Mouse (Mus musculus) layer of hippocampus, postnatal 25 days (tissue): ENCODE data around the gene Gcsam. TPM values are rescaled to one million over a fixed set of nuclear protein-coding genes. Genes with fewer than 3 reads are reported as not detected.

Experiments
- DNase-seq, 2 experiments: peaks; one replicate each; pipeline ENCODE4 v3.0.0; 2022; ENCODE audit warnings: mixed read lengths in 2 of 2, low spot score in 1 of 2; ENCODE audit errors: extremely low spot score in 1 of 2
- total RNA-seq, 2 experiments: library from RNA; stranded (reverse); gene quantifications; 2 replicates each; pipeline ENCODE4 v1.2.3; 2021

Gcsam gene
- total RNA-seq, 2 experiments from 2014 or later, result not detected

GRCm38 (mm10) chr16:45643944-45644343 lies 33.8 kb downstream of the Gcsam start:
- DNase-seq, result no peak

- DNase-seq, result no peak
Observed at GRCm38 (mm10) chr16:45644380-45644779, 34.2 kb downstream of the Gcsam start.

GRCm38 (mm10) chr16:45651497-45651896 lies 41.3 kb downstream of the Gcsam start:
- no peak for DNase-seq

- DNase-seq, result no peak
Observed at GRCm38 (mm10) chr16:45653009-45653933, 43.1 kb downstream of the Gcsam start.

- no peak for DNase-seq
Observed at GRCm38 (mm10) chr16:45653934-45654332, 43.8 kb downstream of the Gcsam start, which contains the start of gene BC016579. Gene BC016579 (minus strand): TSS chr16:45654068.

GRCm38 (mm10) chr16:45654465-45654864 lies 44.3 kb downstream of the Gcsam start:
- DNase-seq, result no peak

- DNase-seq, result no peak
Observed at GRCm38 (mm10) chr16:45657574-45658159, 47.5 kb downstream of the Gcsam start.

GRCm38 (mm10) chr16:45658248-45658647 lies 48.1 kb downstream of the Gcsam start:
- DNase-seq, result no peak

- no peak for DNase-seq
Observed at GRCm38 (mm10) chr16:45659596-45659995, 49.4 kb downstream of the Gcsam start.

- no peak for DNase-seq
Observed at GRCm38 (mm10) chr16:45662381-45662780, 52.2 kb downstream of the Gcsam start.

- no peak for DNase-seq
Observed at GRCm38 (mm10) chr16:45666136-45666535, 56.0 kb downstream of the Gcsam start.

- DNase-seq, result no peak
Observed at GRCm38 (mm10) chr16:45668178-45668577, 58.0 kb downstream of the Gcsam start.

GRCm38 (mm10) chr16:45670005-45670404 lies 59.8 kb downstream of the Gcsam start:
- DNase-seq, result no peak

Other genes starting within 250 kb of the Gcsam start
- 10 to 100 TPM; 77.1 to 88.6 TPM for gene Cd200, start 201.3 kb upstream of the Gcsam start, total RNA-seq
- gene Gm609, start 117.4 kb upstream of the Gcsam start, total RNA-seq, result under 1 TPM; 0.07 to 0.28 TPM
- not detected for gene Gm17783, start 78.3 kb upstream of the Gcsam start, total RNA-seq
- gene Slc9c1, start 75.1 kb upstream of the Gcsam start, total RNA-seq, result not detected
- gene BC016579, start 43.7 kb downstream of the Gcsam start, total RNA-seq, result under 1 TPM in 1 of 2 experiments, not detected in 1; 0.32 TPM
- under 1 TPM; 0.64 to 0.89 TPM for gene Tmprss7, start 83.3 kb downstream of the Gcsam start, total RNA-seq
- gene Tagln3, start 114.2 kb downstream of the Gcsam start, total RNA-seq, result 100 to 1,000 TPM; 259 to 275 TPM
- 10 to 100 TPM; 16.9 to 21.0 TPM for gene Abhd10, start 132.6 kb downstream of the Gcsam start, total RNA-seq